Mouse (Mus musculus): ENCODE results near the gene Amy2a4.
"Not testable (repeated sequence)": the region's sequence is repeated elsewhere in the genome, so short reads cannot be mapped to it uniquely, and the experiment has no call there.

Gene Amy2a4

GRCm38 (mm10) chr3:113291349-113291748 is at the start of gene Amy2a4:
Amy2a4 (minus strand) TSS chr3:113291449.
- DNase-seq (ENCODE audit: low spot score in 2 of 2), result not testable (repeated sequence)

GRCm38 (mm10) chr3:113323952-113324351 is 32.7 kb upstream of the Amy2a4 start, which contains the start of gene Amy2a3:
Amy2a3 (minus strand) TSS chr3:113324052.
- not testable (repeated sequence) for DNase-seq (ENCODE audit: low spot score in 2 of 2)

- DNase-seq (ENCODE audit: low spot score in 2 of 2), result not testable (repeated sequence)
Measured at GRCm38 (mm10) chr3:113312937-113313336, 21.7 kb upstream of the Amy2a4 start.

GRCm38 (mm10) chr3:113280285-113280684 is 11.0 kb downstream of the Amy2a4 start:
- not testable (repeated sequence) for DNase-seq (ENCODE audit: low spot score in 2 of 2)

- DNase-seq (ENCODE audit: low spot score in 2 of 2), result not testable (repeated sequence)
Measured at GRCm38 (mm10) chr3:113279586-113279985, 11.7 kb downstream of the Amy2a4 start.

- DNase-seq (ENCODE audit: low spot score in 2 of 2), result not testable (repeated sequence)
Measured at GRCm38 (mm10) chr3:113258737-113259136, 32.5 kb downstream of the Amy2a4 start, which contains the start of gene Amy2a5. Amy2a5 (minus strand) TSS chr3:113258837.
